Mouse (Mus musculus): ENCODE results near the gene Lrrc8e. TPM values are rescaled to one million over a fixed set of nuclear protein-coding genes. Genes with fewer than 3 reads are reported as not detected.
A peak's percentile ranks its signal among the peaks of the same experiment; 100 is the strongest.
"Not testable (repeated sequence)": the region's sequence is repeated elsewhere in the genome, so short reads cannot be mapped to it uniquely, and the experiment has no call there.

Gene Lrrc8e
- polyA plus RNA-seq, 1 experiment: 1.7 TPM

DNA sequence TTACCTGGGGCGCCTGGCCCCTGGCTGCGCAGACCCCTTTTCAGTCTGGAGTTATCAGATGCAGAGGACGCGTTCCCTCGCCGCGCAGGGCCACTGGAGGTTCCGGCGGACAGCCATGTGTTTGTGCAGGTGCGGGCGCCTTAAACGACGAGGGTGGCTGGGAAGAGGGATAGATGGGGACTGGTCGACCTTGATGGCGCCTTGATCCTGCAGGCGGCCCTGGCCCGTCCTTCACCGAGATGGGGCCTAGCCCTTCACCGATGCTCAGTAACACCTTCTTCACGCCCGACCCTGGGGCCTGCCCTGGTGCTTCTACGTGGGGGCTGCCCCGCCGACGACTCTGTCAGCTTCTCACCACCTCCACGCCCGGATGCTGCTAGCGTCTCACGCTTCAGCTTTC lies 22.6 kb downstream of the Lrrc8e start:
- Histone ChIP-seq H3K79me3 (ENCODE audit: low read depth) (peaks cover 8% of the 10 kb centered on the region), H3K4me3 (ENCODE audit: insufficient read depth, poor library complexity, severe bottlenecking) (no peak overlapping the region), H3K36me3 (ENCODE audit: control insufficient read depth, insufficient read depth) (peaks cover 23% of the 10 kb centered on the region)

GRCm38 (mm10) chr8:4250306-4250970 lies 23.8 kb downstream of the Lrrc8e start:
- no peak overlapping the region for H3K4me3 ChIP-seq (ENCODE audit: insufficient read depth, poor library complexity, severe bottlenecking)
- peaks cover 11% of the 10 kb centered on the region for H3K79me3 ChIP-seq (ENCODE audit: low read depth)
- H3ac ChIP-seq (ENCODE audit: control insufficient read depth, insufficient read length, low read depth): no peak overlapping the region
- H3K36me3 ChIP-seq (ENCODE audit: control insufficient read depth, insufficient read depth): peaks cover 22% of the 10 kb centered on the region
- H3K79me2 ChIP-seq (ENCODE audit: control insufficient read depth, insufficient read depth): peaks cover 21% of the 10 kb centered on the region
- no peaks in the 10 kb centered on the region for H3K27me3 ChIP-seq (ENCODE audit: control insufficient read depth, insufficient read depth, insufficient read length)
- TF ChIP-seq CTCF (IDR thresholded peaks at IDR 0.05; ENCODE audit: control insufficient read depth, insufficient read depth, insufficient read length) (peak; percentile 80), MAX (IDR thresholded peaks at IDR 0.05) (no peak)

More for the DNA sequence above, 22.6 kb downstream of the Lrrc8e start:
- no peaks in the 10 kb centered on the region for H3K27me3 ChIP-seq (ENCODE audit: control insufficient read depth, insufficient read depth, insufficient read length)
- peaks cover 10% of the 10 kb centered on the region for H3K79me2 ChIP-seq (ENCODE audit: control insufficient read depth, insufficient read depth)
- no peak for TF ChIP-seq MYOD1 (IDR thresholded peaks at IDR 0.05; ENCODE audit: control insufficient read depth, insufficient read length, low read depth)
- no peak overlapping the region for H3ac ChIP-seq (ENCODE audit: control insufficient read depth, insufficient read length, low read depth)

GRCm38 (mm10) chr8:4252116-4252760 lies 25.6 kb downstream of the Lrrc8e start:
- H3K36me3 ChIP-seq (ENCODE audit: control insufficient read depth, insufficient read depth): peaks cover 31% of the 10 kb centered on the region
- peaks cover 21% of the 10 kb centered on the region for H3K79me2 ChIP-seq (ENCODE audit: control insufficient read depth, insufficient read depth)
- no peaks in the 10 kb centered on the region for H3K27me3 ChIP-seq (ENCODE audit: control insufficient read depth, insufficient read depth, insufficient read length)
- peaks cover 11% of the 10 kb centered on the region for H3K79me3 ChIP-seq (ENCODE audit: low read depth)
- H3ac ChIP-seq (ENCODE audit: control insufficient read depth, insufficient read length, low read depth): peak overlapping the region; percentile 25
- peak overlapping the region; percentile 52 for H3K4me3 ChIP-seq (ENCODE audit: insufficient read depth, poor library complexity, severe bottlenecking)
- TF ChIP-seq USF1 (IDR thresholded peaks at IDR 0.05; ENCODE audit: low read depth) (no peak), CEBPB (IDR thresholded peaks at IDR 0.05; ENCODE audit: low read depth) (no peak), MYOD1 (IDR thresholded peaks at IDR 0.05; ENCODE audit: control insufficient read depth, insufficient read length, low read depth) (no peak), CTCF (IDR thresholded peaks at IDR 0.05; ENCODE audit: control insufficient read depth, insufficient read depth, insufficient read length) (no peak), FOSL1 (IDR thresholded peaks at IDR 0.05; ENCODE audit: insufficient read depth, low read length, poor library complexity, severe bottlenecking) (no peak), MYOG (IDR thresholded peaks at IDR 0.05; ENCODE audit: control insufficient read depth, extremely low read depth, insufficient read length) (no peak), MAX (IDR thresholded peaks at IDR 0.05) (no peak)

- peaks cover 30% of the 10 kb centered on the region for H3K36me3 ChIP-seq (ENCODE audit: control insufficient read depth, insufficient read depth)
Observed at GRCm38 (mm10) chr8:4252934-4253841, 26.6 kb downstream of the Lrrc8e start, which contains the start of gene Snapc2. TSS of gene Snapc2 (plus strand) at chr8:4253080.

DNA sequence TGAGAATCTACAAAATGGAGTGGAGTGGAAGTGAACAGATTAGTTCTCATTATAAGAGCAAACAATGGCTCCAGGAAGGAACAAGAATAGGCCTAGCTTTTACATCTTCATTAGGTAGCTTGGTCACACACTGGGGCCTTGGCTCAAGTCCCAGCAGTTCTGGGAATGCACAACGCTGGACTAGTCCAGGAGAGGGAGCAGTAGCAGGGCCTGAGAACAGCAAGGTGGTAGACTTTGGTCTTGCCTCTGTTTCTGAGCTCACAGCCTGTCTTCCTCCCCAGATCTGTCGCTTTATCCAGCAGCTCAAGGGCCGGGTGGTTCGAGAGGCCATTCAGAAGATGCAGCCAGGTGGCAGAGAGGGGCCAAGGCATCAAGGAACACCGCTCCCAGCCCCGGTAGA lies 27.4 kb downstream of the Lrrc8e start:
- peaks cover 27% of the 10 kb centered on the region for H3K36me3 ChIP-seq (ENCODE audit: control insufficient read depth, insufficient read depth)
- TF ChIP-seq USF1 (IDR thresholded peaks at IDR 0.05; ENCODE audit: low read depth) (no peak), FOSL1 (IDR thresholded peaks at IDR 0.05; ENCODE audit: insufficient read depth, low read length, poor library complexity, severe bottlenecking) (no peak)
- peaks cover 21% of the 10 kb centered on the region for H3K79me2 ChIP-seq (ENCODE audit: control insufficient read depth, insufficient read depth)
- no peak overlapping the region for H3ac ChIP-seq (ENCODE audit: control insufficient read depth, insufficient read length, low read depth)
- H3K4me3 ChIP-seq (ENCODE audit: insufficient read depth, poor library complexity, severe bottlenecking): no peak overlapping the region
- H3K79me3 ChIP-seq (ENCODE audit: low read depth): peaks cover 11% of the 10 kb centered on the region
- H3K27me3 ChIP-seq (ENCODE audit: control insufficient read depth, insufficient read depth, insufficient read length): no peaks in the 10 kb centered on the region

More at GRCm38 (mm10) chr8:4252934-4253841, 26.6 kb downstream of the Lrrc8e start, which contains the start of gene Snapc2:
- no peaks in the 10 kb centered on the region for H3K27me3 ChIP-seq (ENCODE audit: control insufficient read depth, insufficient read depth, insufficient read length)
- peak within 1 kb of the TSS; percentile 52 for H3K4me3 ChIP-seq (ENCODE audit: insufficient read depth, poor library complexity, severe bottlenecking)
- peaks cover 11% of the 10 kb centered on the region for H3K79me3 ChIP-seq (ENCODE audit: low read depth)
- peaks cover 21% of the 10 kb centered on the region for H3K79me2 ChIP-seq (ENCODE audit: control insufficient read depth, insufficient read depth)
- TF ChIP-seq MYOD1 (IDR thresholded peaks at IDR 0.05; ENCODE audit: control insufficient read depth, insufficient read length, low read depth): no peak
- peak; percentile 69 for TF ChIP-seq MAX (IDR thresholded peaks at IDR 0.05)
- H3ac ChIP-seq (ENCODE audit: control insufficient read depth, insufficient read length, low read depth): peak within 1 kb of the TSS; percentile 97

- peaks cover 30% of the 10 kb centered on the region for H3K36me3 ChIP-seq (ENCODE audit: control insufficient read depth, insufficient read depth)
Observed at GRCm38 (mm10) chr8:4255471-4255870, 28.8 kb downstream of the Lrrc8e start.

More at GRCm38 (mm10) chr8:4255471-4255870, 28.8 kb downstream of the Lrrc8e start:
- H3K27me3 ChIP-seq (ENCODE audit: control insufficient read depth, insufficient read depth, insufficient read length); H3ac ChIP-seq (ENCODE audit: control insufficient read depth, insufficient read length, low read depth); H3K4me3 ChIP-seq (ENCODE audit: insufficient read depth, poor library complexity, severe bottlenecking): not testable (repeated sequence)
- Histone ChIP-seq H3K79me3 (ENCODE audit: low read depth) (peaks cover 11% of the 10 kb centered on the region), H3K79me2 (ENCODE audit: control insufficient read depth, insufficient read depth) (peaks cover 21% of the 10 kb centered on the region)

All from C2C12 (cell line).